Mouse (Mus musculus) thymus, adult 2 months (tissue): ENCODE results near the gene Tpk1. TPM values are rescaled to one million over a fixed set of nuclear protein-coding genes. Genes with fewer than 3 reads are reported as not detected.
A peak's percentile ranks its signal among the peaks of the same experiment; 100 is the strongest.

Source experiments
- DNase-seq: peaks from one replicate; pipeline ENCODE4 v3.0.0; 2021
- H3K27ac ChIP-seq: fragments of 200-500 bp; 2 replicates; pipeline ENCODE4 v1.5.1; 2012; ENCODE audit warnings: low read length, control low read depth; ENCODE audit not compliant: control insufficient read depth, insufficient read depth
- H3K27me3 ChIP-seq: fragments of 200-500 bp; 2 replicates; pipeline ENCODE4 v1.6.1; 2012; ENCODE audit warnings: mild to moderate bottlenecking, low read length, moderate library complexity, mixed read lengths; ENCODE audit not compliant: control insufficient read depth, insufficient read depth
- H3K36me3 ChIP-seq: fragments of 200-500 bp; 2 replicates; pipeline ENCODE4 v1.6.1; 2012; ENCODE audit warnings: mild to moderate bottlenecking, low read length, moderate library complexity; ENCODE audit not compliant: control insufficient read depth, insufficient read depth
- H3K4me1 ChIP-seq: fragments of 200-500 bp; replicated peaks from 2 replicates; pipeline ENCODE4 v1.6.1; 2012; ENCODE audit warnings: low read length; ENCODE audit not compliant: control insufficient read depth, insufficient read depth
- H3K4me3 ChIP-seq: fragments of 200-500 bp; 2 replicates; pipeline ENCODE4 v1.5.1; 2012; ENCODE audit warnings: mild to moderate bottlenecking, low read length, control low read depth, moderate library complexity; ENCODE audit not compliant: control insufficient read depth, insufficient read depth
- CTCF ChIP-seq: fragments of 200-500 bp; IDR thresholded peaks from 2 replicates; pipeline ENCODE4 v1.5.1; 2012; ENCODE audit warnings: mild to moderate bottlenecking, control low read depth, low read length, moderate library complexity, borderline replicate concordance; ENCODE audit not compliant: control insufficient read depth, poor library complexity, insufficient read depth; ENCODE audit errors: extremely low read depth
- POLR2A ChIP-seq: fragments of 200-500 bp; IDR thresholded peaks from 2 replicates; pipeline ENCODE4 v1.6.1; 2012; ENCODE audit warnings: mild to moderate bottlenecking, low read length, control low read depth, moderate library complexity; ENCODE audit not compliant: control insufficient read depth, poor library complexity, insufficient read depth; ENCODE audit errors: extremely low read depth
- WGBS: fragments of 180-500 bp; shearing (Covaris S2); methylation state at CpG from one replicate; pipeline ENCODE4 v1.1.7; 2018; 5-methylcytosine and 5-hydroxymethylcytosine counted together
- polyA plus RNA-seq: library from polyadenylated mRNA; depleted of rRNA; stranded (reverse); fragments of >200 nt; gene quantifications from 2 replicates; pipeline ENCODE4 v1.2.3, GENCODE M21; 2012

Tpk1 gene
- polyA plus RNA-seq, 1 experiment: 3.2 TPM

GRCm38 (mm10) chr6:43677566-43677965 lies 11.5 kb upstream of the Tpk1 start:
- DNase-seq: no peak
- Histone ChIP-seq H3K36me3 (no peaks in the 10 kb centered on the region), H3K4me1 (no peaks in the 10 kb centered on the region), H3K27ac (no peak overlapping the region), H3K27me3 (no peaks in the 10 kb centered on the region), H3K4me3 (no peak overlapping the region)
- TF ChIP-seq CTCF: no peak
- no peak for TF ChIP-seq POLR2A
- WGBS: 87% methylated on average over 3 of the region's 3 CpGs

- 79% methylated on average over 3 of the region's 3 CpGs for WGBS
- Histone ChIP-seq H3K27ac (no peak overlapping the region), H3K36me3 (no peaks in the 10 kb centered on the region), H3K4me1 (no peaks in the 10 kb centered on the region), H3K27me3 (no peaks in the 10 kb centered on the region), H3K4me3 (no peak overlapping the region)
- TF ChIP-seq POLR2A (no peak), CTCF (no peak)
- no peak for DNase-seq
Measured at GRCm38 (mm10) chr6:43676139-43676538, 10.1 kb upstream of the Tpk1 start.

- no peaks in the 10 kb centered on the region for H3K36me3 ChIP-seq
- no peaks in the 10 kb centered on the region for H3K4me1 ChIP-seq
- no peak overlapping the region for H3K4me3 ChIP-seq
- H3K27me3 ChIP-seq: no peaks in the 10 kb centered on the region
- 75% methylated on average over 3 of the region's 3 CpGs for WGBS
- TF ChIP-seq POLR2A: no peak
- TF ChIP-seq CTCF: no peak
- no peak for DNase-seq
- H3K27ac ChIP-seq: no peak overlapping the region
Measured at GRCm38 (mm10) chr6:43674986-43675760, 9.1 kb upstream of the Tpk1 start.

GRCm38 (mm10) chr6:43670939-43671338 lies 4.9 kb upstream of the Tpk1 start:
- Histone ChIP-seq H3K4me3 (no peak overlapping the region), H3K36me3 (no peaks in the 10 kb centered on the region), H3K27ac (no peak overlapping the region), H3K4me1 (no peaks in the 10 kb centered on the region), H3K27me3 (no peaks in the 10 kb centered on the region)
- TF ChIP-seq CTCF: no peak
- no peak for TF ChIP-seq POLR2A
- DNase-seq: no peak
- 91% methylated on average over 2 of the region's 2 CpGs for WGBS

- H3K36me3 ChIP-seq: no peaks in the 10 kb centered on the region
- DNase-seq: no peak
- TF ChIP-seq POLR2A (no peak), CTCF (no peak)
- H3K27me3 ChIP-seq: no peaks in the 10 kb centered on the region
- 92% methylated on average over 2 of the region's 2 CpGs for WGBS
- H3K27ac ChIP-seq: no peak overlapping the region
- no peaks in the 10 kb centered on the region for H3K4me1 ChIP-seq
- H3K4me3 ChIP-seq: no peak overlapping the region
Measured at GRCm38 (mm10) chr6:43667681-43668080, 1.6 kb upstream of the Tpk1 start.

GRCm38 (mm10) chr6:43666611-43667400 lies 728 bp upstream of the Tpk1 start:
- no peak overlapping the region for H3K4me3 ChIP-seq
- no peak for TF ChIP-seq POLR2A
- TF ChIP-seq CTCF: no peak
- H3K27me3 ChIP-seq: no peaks in the 10 kb centered on the region
- WGBS: 87% methylated on average over 7 of the region's 7 CpGs
- no peaks in the 10 kb centered on the region for H3K36me3 ChIP-seq
- H3K27ac ChIP-seq: no peak overlapping the region
- H3K4me1 ChIP-seq: no peaks in the 10 kb centered on the region
- DNase-seq: peak; percentile 2
